Mouse (Mus musculus) G1E (cell line): Measurements from ENCODE around the gene Yipf4.

Source experiments
- CTCF ChIP-seq: IDR thresholded peaks from 2 replicates; pipeline ENCODE4 v1.5.1; 2012; ENCODE audit warnings: low read depth, low read length, inconsistent platforms, mixed read lengths
- GATA1 ChIP-seq: IDR thresholded peaks from 2 replicates; pipeline ENCODE4 v1.6.1; 2012; ENCODE audit warnings: borderline replicate concordance, low read length, inconsistent platforms, mixed read lengths
- TAL1 ChIP-seq: conservative IDR thresholded peaks from 2 replicates; pipeline ENCODE4 v1.6.1; 2012; ENCODE audit warnings: low read depth, low read length, inconsistent platforms, mixed read lengths

- TF ChIP-seq CTCF (no peak), GATA1 (no peak), TAL1 (no peak)
These were observed 45.7 kb downstream of the Yipf4 start for GRCm38 (mm10) chr17:74534971-74535370.
